Mouse (Mus musculus) adrenal gland, adult 8-10 months (tissue): ENCODE data around the gene Olfr1383. TPM values are rescaled to one million over a fixed set of nuclear protein-coding genes. Genes with fewer than 3 reads are reported as not detected.
"Not testable (repeated sequence)": the region's sequence is repeated elsewhere in the genome, so short reads cannot be mapped to it uniquely, and the experiment has no call there.

Experiments used
- DNase-seq: peaks from one replicate; pipeline ENCODE4 v3.0.0; 2022
- total RNA-seq, 4 experiments: library from RNA; stranded (reverse); gene quantifications; 2 replicates each; pipeline ENCODE4 v1.2.4; 2022

Olfr1383 gene
- total RNA-seq, result 1 to 10 TPM in 3 of 4 experiments, under 1 TPM in 1; 0.81 to 2.8 (median 1.1) TPM

GRCm38 (mm10) chr11:49519348-49519747, at the start of gene Olfr1383:
Gene Olfr1383, plus strand, starts transcription at chr11:49519648.
- no peak for DNase-seq

- DNase-seq, result no peak
Measured at GRCm38 (mm10) chr11:49485973-49486372, 33.5 kb upstream of the Olfr1383 start.

DNA sequence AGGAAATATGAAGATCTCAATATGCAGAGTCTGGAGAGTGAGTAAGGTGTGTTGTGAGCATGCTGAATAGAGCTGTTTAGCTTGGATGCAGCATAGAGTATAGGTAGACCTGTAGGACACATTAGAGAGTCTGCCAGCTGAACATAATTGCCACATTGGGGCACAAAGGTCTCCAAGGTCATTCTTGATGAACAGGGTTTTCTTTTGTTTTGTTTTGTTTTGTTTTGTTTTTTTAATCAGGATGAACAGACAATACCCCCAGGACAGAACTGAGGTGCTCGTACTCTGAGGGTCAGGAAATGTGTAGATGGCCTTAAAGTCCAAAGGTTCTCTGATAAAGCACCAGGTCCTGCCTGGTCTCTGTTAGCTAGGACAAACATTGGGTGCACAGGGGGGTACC, 30.7 kb upstream of the Olfr1383 start, which contains the start of gene Olfr1385:
Olfr1385 (plus strand) TSS at position 301 of the 400 bp plus-strand sequence.
- not testable (repeated sequence) for DNase-seq

GRCm38 (mm10) chr11:49518086-49518485, 1.4 kb upstream of the Olfr1383 start:
- no peak for DNase-seq

DNA sequence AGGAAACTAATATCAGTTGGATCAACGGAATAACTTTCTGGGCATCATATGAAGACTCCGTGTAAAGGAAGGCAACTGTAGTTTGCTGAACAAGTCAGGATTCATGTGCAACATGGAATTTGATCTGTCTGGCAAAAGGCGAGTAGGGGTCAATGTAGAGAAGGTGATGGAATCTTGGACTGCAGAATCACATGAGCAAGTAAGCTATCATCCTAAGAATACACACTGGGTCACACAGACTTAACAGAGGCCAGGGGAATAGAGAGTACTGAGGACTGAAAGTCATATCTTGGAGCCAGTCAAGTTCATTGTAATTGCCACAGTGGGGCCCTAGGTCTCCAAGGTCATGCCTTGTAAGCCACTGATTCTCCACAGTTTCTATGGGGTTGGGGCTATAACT, 8.5 kb downstream of the Olfr1383 start, which contains the start of gene Olfr1382:
Olfr1382 (plus strand) TSS at position 301 of the 400 bp plus-strand sequence.
- no peak for DNase-seq

DNA sequence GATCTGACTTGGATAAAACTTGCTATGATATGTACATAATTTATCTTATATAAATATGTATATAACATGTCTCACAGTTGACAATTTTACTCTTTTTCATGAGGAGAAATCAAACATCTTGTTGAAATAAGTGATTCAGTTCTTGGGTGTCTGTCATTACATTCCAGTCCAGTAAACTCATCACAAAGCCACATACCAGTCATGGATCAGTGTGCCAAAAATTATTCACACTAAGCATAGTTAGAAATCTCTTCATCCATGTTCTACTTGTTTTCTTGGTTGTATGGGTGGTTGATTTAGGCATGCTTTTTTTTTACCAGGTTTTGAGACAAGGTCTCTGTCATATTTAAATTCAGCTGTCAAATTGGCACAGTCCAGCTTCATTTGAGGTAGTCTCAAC, 13.3 kb downstream of the Olfr1383 start:
- DNase-seq, result no peak

GRCm38 (mm10) chr11:49536631-49537030, 17.2 kb downstream of the Olfr1383 start:
- DNase-seq, result not testable (repeated sequence)

DNA sequence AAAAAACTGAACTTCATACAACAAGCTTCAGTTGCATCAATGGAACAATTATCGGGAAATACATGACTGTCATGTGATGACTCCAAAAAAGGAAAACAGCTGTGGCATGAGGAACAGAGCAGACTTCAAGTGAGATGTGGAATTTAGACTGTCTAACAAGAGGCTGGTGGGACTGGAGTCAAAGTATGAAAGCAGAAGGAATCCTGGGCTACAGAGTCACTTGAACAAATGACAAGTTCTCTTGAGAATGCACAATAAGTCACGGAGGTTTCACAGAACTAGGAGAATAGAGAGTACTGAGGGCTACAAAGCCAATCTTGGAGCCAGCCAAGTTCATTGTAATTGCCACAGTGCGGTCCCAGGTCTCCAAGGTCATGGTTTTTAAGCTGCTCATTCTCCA, 23.7 kb downstream of the Olfr1383 start, which contains the start of gene Olfr1381:
Olfr1381 (plus strand) TSS at position 301 of the 400 bp plus-strand sequence.
- DNase-seq, result not testable (repeated sequence)

- DNase-seq, result not testable (repeated sequence)
Measured at GRCm38 (mm10) chr11:49554033-49554432, 34.6 kb downstream of the Olfr1383 start.

DNA sequence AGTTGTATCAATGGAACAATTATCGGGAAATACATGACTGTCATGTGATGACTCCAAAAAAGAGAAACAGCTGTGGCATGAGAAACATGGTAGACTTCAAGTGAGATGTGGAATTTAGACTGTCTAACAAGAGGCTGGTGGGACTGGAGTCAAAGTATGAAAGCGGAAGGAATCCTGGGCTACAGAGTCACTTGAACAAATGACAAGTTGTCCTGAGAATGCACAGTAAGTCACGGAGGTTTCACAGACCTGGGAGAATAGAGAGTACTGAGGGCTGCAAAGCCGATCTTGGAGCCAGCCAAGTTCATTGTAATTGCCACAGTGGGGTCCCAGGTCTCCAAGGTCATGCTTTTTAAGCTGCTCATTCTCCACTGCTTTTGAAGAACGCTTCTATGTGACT, 37.1 kb downstream of the Olfr1383 start, which contains the start of gene Olfr1380:
Olfr1380 (plus strand) TSS at position 301 of the 400 bp plus-strand sequence.
- not testable (repeated sequence) for DNase-seq

DNA sequence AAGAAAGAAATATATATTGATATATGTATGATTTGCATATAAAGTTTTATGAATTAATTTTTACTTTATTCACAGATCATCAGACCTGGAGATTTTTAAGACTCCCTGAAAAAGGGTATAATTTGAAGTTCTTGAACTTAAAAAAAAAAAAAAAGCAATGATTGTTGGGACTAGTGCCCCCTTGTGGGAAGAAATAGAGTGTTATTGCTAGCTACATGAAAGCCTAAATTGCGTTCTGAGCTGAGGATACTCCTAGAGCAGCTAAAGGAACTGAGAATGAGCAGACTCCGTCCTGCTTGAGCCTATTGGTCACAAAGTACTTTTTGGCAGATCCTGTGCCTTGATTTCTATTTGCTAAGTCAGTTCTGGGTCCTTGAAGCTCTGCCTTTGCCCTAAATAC, 55.6 kb downstream of the Olfr1383 start:
- DNase-seq, result not testable (repeated sequence)

Other genes with a start within 250 kb of the Olfr1383 start
- not detected for gene Olfr1393, start 241.3 kb upstream of the Olfr1383 start, total RNA-seq
- not detected for gene Olfr1392, start 234.4 kb upstream of the Olfr1383 start, total RNA-seq
- gene Olfr10, start 214.9 kb upstream of the Olfr1383 start, total RNA-seq, result not detected
- not detected for gene Olfr1391, start 196.9 kb upstream of the Olfr1383 start, total RNA-seq
- gene Olfr1390, start 184.5 kb upstream of the Olfr1383 start, total RNA-seq, result not detected
- gene Olfr1389, start 96.6 kb upstream of the Olfr1383 start, total RNA-seq, result not detected
- gene Olfr1388, start 83.0 kb upstream of the Olfr1383 start, total RNA-seq, result under 1 TPM in 3 of 4 experiments, not detected in 1; 0.08 to 0.34 (median 0.17) TPM
- gene Olfr1387, start 64.3 kb upstream of the Olfr1383 start, total RNA-seq, result not detected
- not detected for gene Olfr1386, start 54.6 kb upstream of the Olfr1383 start, total RNA-seq
- under 1 TPM in 1 of 4 experiments, not detected in 3; 0.22 TPM for gene Olfr1385, start 30.6 kb upstream of the Olfr1383 start, total RNA-seq
- 1 to 10 TPM in 1 of 4 experiments, under 1 TPM in 1, not detected in 2; 0.32 to 1.2 TPM for gene Olfr1384, start 12.9 kb upstream of the Olfr1383 start, total RNA-seq
- not detected for gene Olfr1382, start 8.6 kb downstream of the Olfr1383 start, total RNA-seq
- not detected for gene Olfr1381, start 23.8 kb downstream of the Olfr1383 start, total RNA-seq
- gene Olfr1380, start 37.2 kb downstream of the Olfr1383 start, total RNA-seq, result not detected
- gene Flt4, start 89.6 kb downstream of the Olfr1383 start, total RNA-seq, result 10 to 100 TPM; 19.3 to 29.5 (median 23.4) TPM
- not detected for gene Scgb3a1, start 144.0 kb downstream of the Olfr1383 start, total RNA-seq
- gene Cnot6, start 193.1 kb downstream of the Olfr1383 start, total RNA-seq, result 10 to 100 TPM; 44.0 to 63.2 (median 51.9) TPM